Mouse (Mus musculus) intestine, embryonic 14.5 days (tissue): Measurements from ENCODE around the gene Phlda3. TPM values are rescaled to one million over a fixed set of nuclear protein-coding genes. Genes with fewer than 3 reads are reported as not detected.

Source experiments
- ATAC-seq: fragments of 200-750 bp; cut with Nextera tagmentation; replicated peaks from 2 replicates; pipeline ENCODE4 v1.8.0; 2017; ENCODE audit warnings: low read depth, moderate number of reproducible peaks, moderate TSS enrichment, moderate library complexity; ENCODE audit not compliant: low FRiP score, low TSS enrichment
- DNase-seq: peaks from one replicate; pipeline ENCODE4 v3.0.0-alpha.2; 2018; ENCODE audit warnings: low spot score
- H3K27ac ChIP-seq: fragments of 300-500 bp; sonication (generic); 2 replicates; pipeline ENCODE4 v1.5.1; 2014; ENCODE audit warnings: low read depth, mild to moderate bottlenecking, control low read depth
- H3K27me3 ChIP-seq: fragments of 300-500 bp; sonication (generic); replicated peaks from 2 replicates; pipeline ENCODE4 v1.6.1; 2014; ENCODE audit warnings: low read length, control low read depth; ENCODE audit not compliant: control insufficient read depth, insufficient read depth
- H3K36me3 ChIP-seq: fragments of 300-500 bp; sonication (generic); 2 replicates; pipeline ENCODE4 v1.6.1; 2014; ENCODE audit warnings: low read length, control low read depth; ENCODE audit not compliant: control insufficient read depth, insufficient read depth
- H3K4me1 ChIP-seq: fragments of 300-500 bp; sonication (generic); replicated peaks from 2 replicates; pipeline ENCODE4 v1.6.1; 2014; ENCODE audit warnings: low read length, control low read depth, mixed read lengths; ENCODE audit not compliant: control insufficient read depth, insufficient read depth
- H3K4me2 ChIP-seq: fragments of 300-500 bp; sonication (generic); 2 replicates; pipeline ENCODE4 v1.6.1; 2014; ENCODE audit warnings: low read length
- H3K4me3 ChIP-seq: fragments of 300-500 bp; sonication (generic); 2 replicates; pipeline ENCODE4 v1.5.1; 2014; ENCODE audit warnings: low read depth, low read length, control low read depth, mixed read lengths
- H3K9ac ChIP-seq: fragments of 300-500 bp; sonication (generic); 2 replicates; pipeline ENCODE4 v1.6.1; 2014; ENCODE audit warnings: mild to moderate bottlenecking, low read length
- H3K9me3 ChIP-seq: fragments of 300-500 bp; sonication (generic); 2 replicates; pipeline ENCODE4 v1.6.1; 2016; ENCODE audit warnings: low read length, control low read depth; ENCODE audit not compliant: control insufficient read depth
- WGBS: fragments of 180-500 bp; shearing (Covaris S2); extraction: QIAGEN DNeasy Blood & Tissue Kit; methylation state at CpG from one replicate; pipeline ENCODE4 v1.1.7; 2014; 5-methylcytosine and 5-hydroxymethylcytosine counted together
- polyA plus RNA-seq: library from polyadenylated mRNA; unstranded; fragments of >200 nt; fragmentation: Nextera tagmentation; extraction: Ambion mirVana; gene quantifications from 2 replicates; pipeline ENCODE4 v1.2.1, GENCODE M21; 2014

The Phlda3 gene
- polyA plus RNA-seq, 1 experiment from 2014 or later, result 56.0 TPM

DNA sequence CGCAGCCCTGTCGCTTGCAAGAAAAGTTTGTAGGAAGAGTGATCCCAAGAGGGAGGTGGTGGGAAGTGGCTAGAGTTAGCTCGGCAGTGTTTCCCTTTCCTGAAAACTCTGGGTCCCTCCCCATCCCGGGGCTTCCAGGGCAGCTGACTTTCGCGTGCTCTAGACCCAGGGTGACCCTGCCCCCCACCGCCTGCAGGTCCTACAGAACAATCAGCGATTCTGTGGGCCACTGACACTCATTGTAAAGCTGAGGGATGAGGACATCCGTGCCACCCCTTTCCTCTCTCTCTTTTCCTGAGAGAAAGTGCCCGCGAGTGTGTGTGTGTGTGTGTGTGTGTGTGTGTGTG, 36.6 kb upstream of the Phlda3 start:
- H3K9ac ChIP-seq, result peak overlapping the region; percentile 88
- peak overlapping the region; percentile 71 for H3K4me3 ChIP-seq
- ATAC-seq, result peak; percentile 6; the same call in 1 of the 2 replicates
- peaks cover 52% of the 10 kb centered on the region for H3K4me1 ChIP-seq
- H3K36me3 ChIP-seq, result 0 out of 2 replicates have a peak, but pooled peaks cover 3% of the 10 kb centered on the region
- H3K9me3 ChIP-seq, result no peaks in the 10 kb centered on the region
- no peak for DNase-seq
- peak overlapping the region; percentile 96 for H3K27ac ChIP-seq
- 0% methylated on average over 11 of the region's 11 CpGs for WGBS
- peak overlapping the region; percentile 80 for H3K4me2 ChIP-seq
- no peaks in the 10 kb centered on the region for H3K27me3 ChIP-seq

GRCm38 (mm10) chr1:135729821-135730220, 36.1 kb upstream of the Phlda3 start:
- 0 out of 2 replicates have a peak, but pooled peaks cover 3% of the 10 kb centered on the region for H3K36me3 ChIP-seq
- H3K9ac ChIP-seq, result peak overlapping the region; percentile 88
- ATAC-seq, result no peak
- H3K4me1 ChIP-seq, result peaks cover 57% of the 10 kb centered on the region
- peak overlapping the region; percentile 80 for H3K4me2 ChIP-seq
- no peaks in the 10 kb centered on the region for H3K9me3 ChIP-seq
- peak overlapping the region; percentile 71 for H3K4me3 ChIP-seq
- WGBS, result 19% methylated on average over 4 of the region's 4 CpGs
- no peaks in the 10 kb centered on the region for H3K27me3 ChIP-seq
- no peak for DNase-seq
- H3K27ac ChIP-seq, result peak overlapping the region; percentile 96

DNA sequence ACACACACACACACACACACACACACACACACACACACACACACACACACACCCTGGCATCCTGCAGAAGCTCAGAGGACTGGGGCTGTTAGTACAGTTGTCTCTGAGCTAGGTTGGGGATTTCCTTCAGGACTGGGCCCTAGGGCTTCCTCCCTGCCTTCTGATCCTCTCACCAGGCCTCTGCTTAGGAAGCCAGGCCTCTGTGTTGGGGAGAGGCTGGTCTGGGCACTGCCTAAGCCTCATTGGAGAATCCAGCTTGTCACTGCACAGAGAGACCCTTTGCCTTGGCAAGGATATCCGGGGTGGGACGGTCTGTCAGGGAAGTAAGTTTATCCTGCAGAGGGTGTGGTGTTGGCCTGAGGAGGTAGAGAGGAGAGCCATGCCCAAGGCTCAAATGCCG, 35.6 kb upstream of the Phlda3 start:
- peak overlapping the region; percentile 88 for H3K9ac ChIP-seq
- no peak for ATAC-seq
- peak overlapping the region; percentile 71 for H3K4me3 ChIP-seq
- H3K4me2 ChIP-seq, result peak overlapping the region; percentile 80
- no peaks in the 10 kb centered on the region for H3K9me3 ChIP-seq
- H3K27ac ChIP-seq, result peak overlapping the region; percentile 96
- no peak for DNase-seq
- 28% methylated on average over 3 of the region's 3 CpGs for WGBS
- H3K27me3 ChIP-seq, result no peaks in the 10 kb centered on the region
- 0 out of 2 replicates have a peak, but pooled peaks cover 3% of the 10 kb centered on the region for H3K36me3 ChIP-seq
- H3K4me1 ChIP-seq, result peaks cover 62% of the 10 kb centered on the region

DNA sequence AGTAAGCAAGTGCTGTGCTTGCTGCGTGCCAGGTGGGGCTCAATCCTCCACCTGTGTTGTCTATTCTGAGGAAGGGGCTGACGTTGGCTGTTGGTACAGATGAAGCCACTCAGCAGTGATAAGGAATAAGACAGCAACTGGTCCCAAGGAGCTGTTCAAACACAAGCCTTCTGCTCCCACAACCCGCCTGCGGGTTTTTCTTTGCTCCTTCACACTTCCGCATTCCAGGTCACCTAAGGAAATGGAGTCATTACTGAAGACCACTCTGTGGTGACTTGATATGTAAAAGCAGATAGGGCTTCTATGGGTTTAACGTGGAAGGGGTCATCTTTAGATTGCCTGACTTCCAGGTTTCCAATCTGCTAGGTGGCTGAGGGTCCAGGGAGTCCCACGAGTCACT, 34.5 kb upstream of the Phlda3 start:
- peaks cover 62% of the 10 kb centered on the region for H3K4me1 ChIP-seq
- H3K4me3 ChIP-seq, result no peak overlapping the region
- peak overlapping the region; percentile 31 for H3K9ac ChIP-seq

GRCm38 (mm10) chr1:135731897-135732684, 33.8 kb upstream of the Phlda3 start:
- DNase-seq, result no peak
- Histone ChIP-seq H3K36me3 (0 out of 2 replicates have a peak, but pooled peaks cover 7% of the 10 kb centered on the region), H3K9me3 (no peaks in the 10 kb centered on the region), H3K27ac (peak overlapping the region; percentile 96), H3K4me1 (peaks cover 62% of the 10 kb centered on the region), H3K4me3 (no peak overlapping the region), H3K27me3 (no peaks in the 10 kb centered on the region), H3K4me2 (peak overlapping the region; percentile 80), H3K9ac (peak overlapping the region; percentile 31)
- 13% methylated on average over 11 of the region's 11 CpGs for WGBS
- peak; percentile 82 for ATAC-seq

More for the DNA sequence above, 34.5 kb upstream of the Phlda3 start:
- 28% methylated on average over 7 of the region's 7 CpGs for WGBS
- Histone ChIP-seq H3K4me2 (peak overlapping the region; percentile 80), H3K27me3 (no peaks in the 10 kb centered on the region), H3K27ac (peak overlapping the region; percentile 96), H3K36me3 (0 out of 2 replicates have a peak, but pooled peaks cover 3% of the 10 kb centered on the region), H3K9me3 (no peaks in the 10 kb centered on the region)
- ATAC-seq (no peak; the same call in 1 of the 2 replicates), DNase-seq (peak; percentile 65)

- H3K9ac ChIP-seq, result 0 out of 2 replicates have a peak overlapping the region, but pooled peaks have one; percentile 7
- ATAC-seq, result no peak
- WGBS, result 26% methylated on average over 5 of the region's 7 CpGs
- peaks cover 70% of the 10 kb centered on the region for H3K4me1 ChIP-seq
- H3K4me3 ChIP-seq, result no peak overlapping the region
- no peaks in the 10 kb centered on the region for H3K9me3 ChIP-seq
- H3K4me2 ChIP-seq, result peak overlapping the region; percentile 18
- H3K27me3 ChIP-seq, result no peaks in the 10 kb centered on the region
- 0 out of 2 replicates have a peak, but pooled peaks cover 7% of the 10 kb centered on the region for H3K36me3 ChIP-seq
- H3K27ac ChIP-seq, result peak overlapping the region; percentile 96
- DNase-seq, result no peak
Observed at GRCm38 (mm10) chr1:135734225-135734937, 31.5 kb upstream of the Phlda3 start.

DNA sequence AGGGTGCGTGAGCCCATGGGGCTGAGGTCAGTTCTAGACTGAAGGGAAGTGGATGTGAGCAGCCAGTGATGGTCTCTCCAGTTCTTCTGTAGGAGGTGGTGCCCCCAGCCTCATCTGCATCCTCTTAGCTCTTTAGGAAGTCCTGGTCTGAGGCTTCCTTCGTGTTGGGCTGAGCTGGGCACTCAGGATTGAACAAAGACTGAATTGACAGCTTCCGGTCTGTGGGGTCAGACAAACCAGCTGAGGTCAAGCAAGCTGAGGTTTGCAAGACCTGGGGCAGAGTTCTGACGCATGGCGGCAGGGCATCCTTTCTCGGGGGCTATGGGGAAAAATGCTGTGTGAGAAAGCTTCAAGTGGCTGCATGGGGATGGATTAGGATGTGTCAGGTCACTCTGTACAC, 30.5 kb upstream of the Phlda3 start:
- Histone ChIP-seq H3K4me3 (no peak overlapping the region), H3K27me3 (no peaks in the 10 kb centered on the region), H3K9me3 (no peaks in the 10 kb centered on the region), H3K4me1 (peaks cover 78% of the 10 kb centered on the region), H3K27ac (no peak overlapping the region), H3K4me2 (no peak overlapping the region), H3K9ac (no peak overlapping the region), H3K36me3 (peaks cover 11% of the 10 kb centered on the region; the same call in 1 of the 2 replicates)
- 37% methylated on average over 6 of the region's 6 CpGs for WGBS
- DNase-seq (no peak), ATAC-seq (no peak)

GRCm38 (mm10) chr1:135744987-135745386, 20.9 kb upstream of the Phlda3 start:
- no peaks in the 10 kb centered on the region for H3K27me3 ChIP-seq
- 77% methylated on average over 7 of the region's 7 CpGs for WGBS
- H3K9ac ChIP-seq, result no peak overlapping the region
- H3K4me2 ChIP-seq, result no peak overlapping the region
- peak overlapping the region; percentile 18; the same call in 1 of the 2 replicates for H3K27ac ChIP-seq
- no peaks in the 10 kb centered on the region for H3K9me3 ChIP-seq
- no peak overlapping the region for H3K4me3 ChIP-seq
- H3K4me1 ChIP-seq, result peaks cover 17% of the 10 kb centered on the region
- no peak for ATAC-seq
- peaks cover 59% of the 10 kb centered on the region for H3K36me3 ChIP-seq
- DNase-seq, result no peak
